Mouse (Mus musculus): ENCODE results near the gene Mdm2.

DNA sequence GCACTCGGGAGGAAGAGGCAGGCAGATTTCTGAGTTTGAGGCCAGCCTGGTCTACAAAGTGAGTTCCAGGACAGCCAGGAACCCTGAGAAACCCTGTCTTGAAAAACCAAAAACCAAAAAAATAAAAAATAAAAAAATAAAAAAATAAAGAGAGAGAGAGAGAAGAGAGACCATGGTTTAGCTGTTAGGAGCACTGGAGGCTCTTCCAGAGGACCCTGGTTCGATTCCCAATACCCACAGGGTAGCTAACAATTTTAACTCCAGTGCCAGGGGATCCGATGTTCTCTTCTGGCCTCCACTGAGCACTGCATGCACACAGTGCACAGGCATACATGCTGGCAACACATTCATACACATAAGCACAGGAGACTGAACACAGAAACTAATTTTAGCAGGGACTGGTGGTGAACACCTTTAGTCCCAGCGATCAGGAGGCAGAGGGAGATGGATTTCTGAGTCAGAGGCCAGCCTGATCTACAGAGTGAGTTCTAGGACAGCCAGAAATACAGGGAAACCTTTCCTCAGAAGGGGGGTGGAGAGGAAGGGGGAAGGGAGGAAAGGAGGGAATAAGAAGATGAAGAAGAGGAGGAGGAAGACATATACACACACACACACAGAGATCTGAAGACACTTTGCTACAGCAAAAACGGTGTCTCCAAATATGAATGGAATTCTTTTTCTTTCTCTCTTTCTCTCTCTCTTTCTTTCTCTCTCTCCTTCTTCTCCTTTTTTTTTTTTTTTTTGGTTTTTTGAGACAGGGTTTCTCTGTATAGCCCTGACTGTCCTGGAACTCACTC is 42.5 kb upstream of the Mdm2 start:
- TF ChIP-seq POLR2A (IDR thresholded peaks at IDR 0.05; ENCODE audit: control insufficient read depth, extremely low read depth, insufficient read depth, low read length, poor library complexity) (no peak), CTCF (IDR thresholded peaks at IDR 0.05; ENCODE audit: borderline replicate concordance, control insufficient read depth, extremely low read depth, insufficient read depth, low read length, poor library complexity) (no peak)

Measured in thymus, adult 2 months (tissue).